Mouse (Mus musculus) adrenal gland, adult 18-20 months (tissue): ENCODE results near the gene Rere. TPM values are rescaled to one million over a fixed set of nuclear protein-coding genes. Genes with fewer than 3 reads are reported as not detected.
A peak's percentile ranks its signal among the peaks of the same experiment; 100 is the strongest.
"Not testable (repeated sequence)": the region's sequence is repeated elsewhere in the genome, so short reads cannot be mapped to it uniquely, and the experiment has no call there.

ENCODE experiments used
- DNase-seq, 2 experiments: peaks; one replicate each; pipeline ENCODE4 v3.0.0; 2021 to 2022; ENCODE audit warnings: low spot score in 2 of 2
- total RNA-seq, 2 experiments: library from RNA; stranded (reverse); gene quantifications; 1 replicate in 1 of 2; 2 replicates in 1 of 2; pipeline ENCODE4 v1.2.3; 2021

Rere gene
- total RNA-seq, 2 experiments from 2014 or later = 87.8 to 100 TPM

DNA sequence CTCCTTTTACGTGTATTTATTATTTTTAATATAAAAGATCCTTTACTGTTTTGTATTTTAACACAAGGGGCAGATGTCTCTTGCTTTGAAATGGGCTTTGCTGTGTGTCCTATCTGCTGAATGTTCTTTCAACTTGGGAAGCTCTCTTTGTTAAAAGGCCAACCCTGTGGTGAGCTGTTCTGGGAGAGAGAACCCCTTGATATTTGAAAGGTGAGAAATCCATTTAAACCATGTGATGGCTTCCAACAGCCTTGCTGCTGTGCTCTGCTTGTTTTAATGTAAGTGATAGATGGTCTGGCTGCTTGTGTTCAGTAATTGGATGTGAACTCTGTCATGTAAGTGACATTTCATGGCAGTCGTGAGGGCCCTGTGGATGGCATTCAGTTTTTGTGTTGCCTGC is 175.4 kb downstream of the Rere start:
- no peak for DNase-seq

DNA sequence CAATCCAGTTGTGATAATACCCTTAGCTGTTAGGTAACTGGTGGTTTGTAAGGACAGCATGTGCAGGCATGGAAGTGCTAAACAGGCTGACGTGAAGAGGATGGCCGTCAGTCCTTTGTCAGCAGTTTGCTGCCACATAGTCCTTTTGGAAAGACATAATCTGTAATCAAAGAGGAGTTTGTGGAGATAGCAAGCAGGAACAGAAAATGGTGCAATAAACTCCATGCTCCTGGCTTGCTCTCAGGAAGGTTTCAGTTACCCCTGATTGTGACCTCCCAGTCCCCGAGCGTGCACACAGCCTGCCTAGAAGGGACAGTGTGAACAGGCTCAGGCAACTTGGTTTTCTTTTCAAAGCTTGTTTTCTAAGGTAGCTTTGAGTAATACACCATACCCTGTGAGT is 175.9 kb downstream of the Rere start:
- no peak for DNase-seq

DNA sequence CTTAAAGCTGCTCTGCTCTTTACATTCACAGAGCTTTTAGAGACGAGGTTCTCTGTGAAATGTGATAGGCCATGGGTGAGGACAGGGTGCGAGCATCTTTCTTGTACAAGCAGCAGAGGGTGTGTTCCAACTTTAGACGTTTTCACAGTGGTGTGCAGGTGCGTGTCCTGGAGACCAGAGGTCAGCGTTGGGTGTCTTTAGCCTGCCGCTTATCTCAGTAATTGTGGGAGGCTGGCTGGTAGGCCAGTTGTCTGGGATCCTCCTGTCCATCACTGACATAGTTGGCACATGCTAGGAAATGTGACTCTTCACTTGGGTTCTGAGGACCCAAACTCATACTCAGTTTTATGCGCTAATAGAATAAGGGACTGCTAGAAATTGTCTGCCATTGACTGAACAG is 176.3 kb downstream of the Rere start:
- DNase-seq = no peak

DNA sequence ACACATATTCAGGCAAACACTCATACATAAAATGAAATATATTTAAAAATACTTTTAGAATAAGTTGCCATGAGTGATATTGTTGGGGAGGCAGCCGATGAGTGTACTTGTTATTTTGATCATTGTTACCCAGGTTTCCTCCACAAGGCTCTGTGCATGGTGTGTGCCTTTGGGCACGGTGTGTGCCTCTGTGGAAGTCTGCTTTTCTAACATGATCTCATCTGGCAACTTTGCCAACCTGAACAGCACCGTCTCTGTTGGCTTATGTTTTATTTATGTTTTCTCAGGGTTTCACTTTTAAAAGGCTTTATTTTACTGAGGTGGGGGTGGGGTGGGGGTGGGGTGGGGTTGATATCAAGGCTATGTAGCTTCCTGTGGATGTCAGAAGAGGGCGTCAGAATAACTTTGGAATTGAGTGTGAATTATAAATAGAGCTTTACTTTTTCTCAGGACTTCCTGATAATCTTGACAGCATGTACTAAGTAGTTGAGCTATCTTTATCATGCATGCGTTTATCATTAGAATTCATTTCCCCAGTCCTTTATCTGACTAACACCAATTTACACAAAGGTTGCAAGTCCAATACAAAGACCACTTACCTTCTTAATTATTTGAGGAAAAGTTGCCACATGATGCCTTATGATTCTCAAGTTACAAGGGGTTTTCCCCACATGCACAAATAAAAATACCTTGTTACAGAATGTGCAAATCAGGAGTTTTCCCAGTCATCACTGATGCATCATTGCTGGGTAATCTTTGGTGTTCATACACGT is 177.8 kb downstream of the Rere start:
- no peak for DNase-seq

DNA sequence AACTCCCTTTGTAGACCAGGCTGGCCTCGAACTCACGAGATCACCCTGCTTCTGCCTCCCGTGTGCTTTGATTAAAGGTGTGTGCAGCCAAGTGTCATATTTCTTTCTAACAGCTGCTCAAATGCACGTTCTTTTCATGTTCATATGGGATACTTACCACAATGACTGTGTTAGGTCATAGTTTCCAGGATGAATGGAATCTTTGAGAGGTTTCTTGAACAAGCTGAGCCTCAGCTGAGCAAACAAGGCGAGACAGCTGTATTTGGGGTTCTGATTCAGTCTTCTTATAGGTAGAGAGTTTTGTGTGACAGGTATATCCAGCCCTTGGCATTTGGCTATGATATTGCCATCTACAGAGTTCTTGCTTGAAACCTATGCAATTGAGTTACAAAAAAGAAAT is 179.0 kb downstream of the Rere start:
- DNase-seq = no peak

DNA sequence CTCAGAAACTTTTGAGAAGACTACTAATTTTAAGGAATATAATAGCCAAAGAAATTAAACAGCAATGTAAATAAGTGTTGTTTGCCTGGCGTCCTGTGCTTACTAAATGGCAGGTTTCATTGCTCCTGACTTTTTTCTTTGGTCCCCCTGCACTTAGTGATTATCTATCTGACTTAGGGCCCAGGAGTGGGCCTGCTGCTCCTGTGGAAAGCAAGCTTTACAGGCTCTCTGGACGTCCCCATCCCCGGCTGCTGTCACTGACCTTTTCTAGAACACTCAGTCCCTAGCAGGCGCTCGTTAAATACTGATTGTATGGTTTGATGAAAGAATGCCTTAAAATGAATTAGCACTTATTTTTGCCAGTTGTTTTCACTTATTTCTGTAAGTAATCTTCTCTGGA is 179.6 kb downstream of the Rere start:
- DNase-seq = no peak

DNA sequence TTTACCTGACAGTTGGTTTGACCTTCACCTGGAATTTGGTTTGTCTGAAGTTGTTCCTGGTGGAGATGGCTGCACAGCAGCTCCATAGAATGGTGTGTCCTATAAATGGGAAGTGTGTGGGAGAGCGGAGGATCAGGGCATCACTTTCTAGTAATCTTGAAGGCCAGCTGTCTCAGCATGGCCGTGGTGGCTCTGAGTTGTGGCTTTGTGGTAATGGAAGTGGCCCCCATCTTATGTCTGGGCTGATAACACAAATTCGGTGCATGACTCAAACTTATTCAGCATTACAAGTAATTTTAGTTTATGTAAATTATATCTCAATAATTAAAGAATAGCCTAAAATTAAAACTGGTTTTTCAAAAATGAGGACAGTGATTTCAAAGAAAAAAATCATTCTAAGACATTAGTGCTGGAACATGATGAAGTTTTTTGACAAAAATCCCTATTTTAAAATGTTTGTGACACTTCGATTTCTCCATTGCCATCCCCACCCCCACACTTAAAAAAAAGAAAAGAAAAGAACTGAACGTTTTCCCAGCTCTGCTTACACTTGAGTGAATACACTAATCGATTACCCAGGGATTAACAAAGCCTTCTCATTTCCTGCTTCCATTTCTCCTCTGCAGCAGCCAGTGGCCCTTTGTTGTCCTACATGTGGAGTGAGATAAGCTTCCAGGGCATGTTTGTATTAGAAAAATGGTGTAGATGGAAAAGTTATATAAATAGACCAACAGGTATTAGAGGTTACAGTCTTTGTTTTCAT is 180.2 kb downstream of the Rere start:
- DNase-seq = no peak

DNA sequence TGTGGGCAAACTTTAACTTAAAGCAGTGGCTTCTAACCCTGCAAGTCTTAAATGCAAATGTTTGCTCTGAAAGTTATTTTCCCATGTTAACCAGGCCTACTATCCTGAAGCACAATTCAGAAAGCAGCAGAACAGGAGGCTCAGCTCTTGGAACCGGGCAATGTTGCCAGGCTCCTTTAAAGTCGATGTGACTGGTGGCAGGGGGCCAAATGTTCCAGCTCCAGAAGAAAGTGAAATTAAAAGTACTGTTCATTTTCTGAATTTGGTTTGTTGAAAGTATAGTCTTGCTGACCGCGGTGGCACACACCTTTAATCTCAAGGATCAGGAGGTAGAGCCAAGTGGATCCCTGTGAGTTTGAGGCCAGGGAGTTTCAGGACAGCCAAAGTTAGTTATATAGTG is 180.9 kb downstream of the Rere start:
- peak; percentile 38 to 62 for DNase-seq

DNA sequence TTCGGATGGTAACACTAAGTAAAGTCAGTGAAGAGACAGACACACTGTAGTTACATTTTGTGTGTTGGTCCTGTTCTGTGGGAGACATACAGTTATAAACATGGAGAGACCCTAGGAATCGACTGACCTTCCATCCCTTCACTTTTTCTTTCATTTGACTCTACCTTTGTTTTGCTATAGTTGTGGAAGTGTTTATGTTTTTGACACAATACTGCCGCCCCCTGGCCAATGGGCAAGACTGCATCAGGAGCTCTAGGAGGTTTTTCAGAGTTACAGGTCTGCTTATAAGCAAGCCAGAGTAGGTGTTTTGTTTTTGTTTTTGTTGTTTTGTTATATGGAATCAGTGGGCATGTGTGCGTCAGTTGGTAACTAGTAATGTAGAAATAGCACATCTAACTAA is 184.3 kb downstream of the Rere start:
- DNase-seq = peak; percentile 62 to 70

DNA sequence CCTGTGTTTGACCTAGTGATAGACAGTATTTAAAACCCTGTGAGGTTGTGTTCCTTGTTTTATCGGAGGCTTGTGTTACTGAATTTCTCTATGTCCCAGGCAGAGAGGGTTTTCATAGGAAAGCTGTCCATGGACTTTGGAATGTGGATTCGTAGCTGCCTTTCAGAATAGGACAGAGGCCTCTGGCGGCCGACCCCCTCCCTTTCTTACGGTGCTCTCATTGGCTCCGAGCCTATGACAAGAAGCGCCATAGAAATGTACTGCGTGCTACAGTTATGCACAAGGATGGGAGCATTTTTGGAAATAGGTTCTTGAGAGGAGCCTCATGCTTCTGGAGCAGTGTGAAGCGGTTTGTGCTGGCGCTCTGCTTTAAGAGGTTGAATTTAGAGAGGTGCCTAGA is 187.8 kb downstream of the Rere start:
- DNase-seq = no peak

DNA sequence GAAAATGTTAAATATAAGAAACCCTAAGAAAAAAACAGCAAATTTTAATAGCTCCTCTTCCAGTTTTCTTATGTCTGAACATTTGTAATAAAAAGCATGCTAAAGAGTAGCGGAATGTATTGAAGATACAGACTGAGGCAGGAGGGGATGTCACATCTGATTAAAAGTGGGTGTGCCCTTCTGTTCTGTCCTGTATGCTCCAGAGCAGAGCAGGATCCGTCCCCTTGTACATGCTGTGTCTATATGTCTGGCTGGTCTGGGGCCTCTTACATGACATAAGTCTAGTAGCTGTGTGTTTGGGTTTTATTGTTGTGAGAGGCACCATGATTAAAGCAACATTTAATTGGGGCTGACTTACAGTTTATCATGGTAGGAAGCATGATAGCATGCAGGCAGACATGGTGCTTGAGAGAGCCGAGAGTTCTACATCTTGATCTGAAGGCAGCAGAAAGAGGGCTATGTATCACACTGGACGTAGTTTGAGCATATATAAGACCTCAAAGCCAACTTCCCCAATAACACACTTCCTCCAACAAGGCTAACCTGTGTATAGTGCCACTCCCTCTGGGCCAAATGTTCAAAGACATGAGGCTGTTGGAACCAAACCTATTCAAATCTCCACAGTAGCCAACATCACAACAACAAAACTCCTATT is 189.4 kb downstream of the Rere start:
- DNase-seq = no peak

DNA sequence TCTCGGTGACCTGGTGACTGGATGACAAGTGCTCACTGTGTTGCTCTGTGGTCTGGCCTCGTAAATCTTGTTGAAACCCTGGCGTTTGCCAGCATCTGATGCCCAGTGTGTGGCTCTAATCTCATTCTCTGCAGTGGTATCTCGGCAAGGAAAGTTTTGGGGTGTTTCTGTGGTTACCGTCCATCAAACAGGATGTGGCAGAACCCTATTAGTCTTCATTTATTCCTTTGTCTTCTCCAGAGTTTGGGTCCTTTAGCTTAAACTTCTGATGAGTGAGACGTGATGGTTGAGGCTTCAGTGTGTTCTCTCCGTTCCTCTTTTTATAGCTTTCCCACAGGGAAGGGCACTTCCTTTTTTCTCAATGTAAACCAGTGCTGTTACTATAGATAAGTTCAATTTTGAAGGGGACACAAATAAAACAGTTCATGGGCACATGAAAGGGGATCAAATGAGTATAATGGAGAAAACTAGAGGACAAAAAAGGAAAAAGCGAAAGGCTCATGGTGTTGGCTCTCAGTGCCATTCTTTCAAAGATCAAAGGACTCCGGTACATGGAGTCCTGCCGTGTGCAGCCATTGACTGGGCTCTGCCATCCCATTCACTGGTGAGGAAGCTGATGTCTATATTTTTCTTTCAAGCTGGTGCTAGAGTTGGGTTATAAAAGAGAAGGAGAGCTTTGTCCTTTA is 191.4 kb downstream of the Rere start:
- DNase-seq = no peak

DNA sequence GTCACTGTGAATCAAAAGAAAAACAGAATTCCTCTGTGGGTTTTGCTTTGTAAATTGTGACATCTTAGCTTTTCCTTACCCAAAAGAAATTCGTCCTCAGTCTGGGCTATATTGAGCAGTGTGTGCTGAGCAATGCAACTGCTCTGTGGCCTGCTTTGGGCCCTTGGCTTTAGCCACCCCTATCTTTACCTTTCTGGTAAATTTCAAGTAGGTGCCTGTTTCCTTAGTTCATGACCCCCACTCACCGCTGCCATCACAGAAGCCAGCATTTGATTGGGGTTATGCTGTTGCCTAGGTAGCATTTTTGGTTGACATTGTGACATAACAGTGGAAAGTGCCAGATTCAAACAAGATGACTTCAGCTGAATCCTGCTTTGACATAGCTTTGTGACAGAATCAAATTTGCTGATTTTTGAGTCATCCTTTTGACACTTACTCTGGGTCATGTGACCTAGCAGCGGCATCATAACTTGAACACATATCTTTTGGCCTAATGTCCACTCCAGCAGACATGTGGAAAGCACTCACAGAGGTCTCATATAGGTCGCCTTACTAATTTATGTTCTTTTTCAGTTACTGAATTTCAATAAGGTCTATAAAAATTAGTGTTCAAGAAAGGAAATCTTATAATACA is 192.1 kb downstream of the Rere start:
- DNase-seq = no peak

DNA sequence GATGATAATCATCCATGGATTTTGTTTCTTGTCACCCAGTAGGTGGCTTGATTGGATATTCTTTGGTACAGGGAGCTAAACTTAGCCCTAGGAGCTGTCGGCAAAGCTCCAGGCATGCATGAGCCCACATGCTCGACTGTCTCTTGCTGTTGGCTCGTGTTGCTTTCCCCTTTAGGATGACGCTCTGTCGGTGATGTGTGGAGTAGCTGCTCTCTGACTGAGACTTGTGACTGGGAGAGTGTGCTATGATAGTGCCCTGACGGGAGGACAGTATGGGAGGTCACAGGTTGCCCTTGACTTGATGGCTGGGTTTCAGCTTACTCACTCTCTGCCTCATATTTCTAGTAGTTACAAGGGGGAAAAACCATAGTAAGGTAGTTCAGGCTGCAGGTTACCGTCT is 192.6 kb downstream of the Rere start:
- DNase-seq = no peak

DNA sequence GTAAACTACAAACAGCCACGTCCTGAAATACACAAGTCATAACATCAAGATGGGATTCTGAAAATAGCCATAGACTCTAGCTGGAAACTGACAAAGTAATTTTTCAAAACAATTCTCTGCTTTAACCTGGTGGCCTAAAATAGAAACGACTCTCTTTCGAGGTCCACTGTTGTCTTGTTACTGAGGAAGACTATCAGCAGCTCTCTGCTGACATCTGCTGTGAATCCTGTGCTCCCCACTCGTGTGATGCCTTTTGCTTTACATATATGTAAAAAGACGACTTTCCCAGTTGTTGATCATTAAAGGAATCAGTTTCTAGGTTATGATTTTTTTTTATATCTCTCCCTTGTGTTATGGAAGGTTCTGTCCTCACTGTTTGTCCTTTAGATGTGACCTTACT is 194.8 kb downstream of the Rere start:
- no peak for DNase-seq

DNA sequence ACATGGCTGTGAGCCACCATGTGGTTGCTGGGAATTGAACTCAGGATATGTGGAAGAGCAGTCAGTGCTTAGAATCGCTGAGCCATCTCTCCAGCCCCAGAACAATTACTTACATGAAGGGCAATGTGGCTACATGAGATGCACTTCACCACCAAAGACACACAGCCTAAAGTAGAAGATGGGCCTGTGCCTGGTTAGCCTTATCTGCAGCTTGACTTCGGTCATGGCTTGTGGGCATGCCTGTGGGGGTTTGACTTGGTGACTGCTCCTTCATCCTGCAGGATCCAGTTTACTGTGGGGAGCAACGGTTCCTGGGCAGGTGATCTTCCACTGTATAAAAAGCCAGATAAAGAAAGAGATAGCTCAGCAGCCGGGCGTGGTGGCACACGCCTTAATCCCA is 196.6 kb downstream of the Rere start:
- DNase-seq = no peak

DNA sequence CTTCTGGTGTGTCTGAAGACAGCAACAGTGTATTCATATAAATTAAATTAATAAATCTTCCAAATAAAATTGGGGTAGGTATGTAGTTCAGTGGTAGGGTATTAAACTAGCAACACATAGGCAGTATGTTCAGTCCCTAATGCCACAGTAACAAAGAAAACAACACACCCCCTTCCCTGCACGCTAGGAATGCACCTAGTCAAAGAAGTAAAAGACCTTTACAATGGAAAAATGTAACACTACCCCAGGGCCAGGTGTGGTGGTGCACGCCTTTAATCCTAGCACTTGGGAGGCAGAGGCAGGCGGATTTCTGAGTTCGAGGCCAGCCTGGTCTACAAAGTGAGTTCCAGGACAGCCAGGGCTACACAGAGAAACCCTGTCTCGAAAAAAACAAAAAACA is 201.6 kb downstream of the Rere start:
- DNase-seq = not testable (repeated sequence)

DNA sequence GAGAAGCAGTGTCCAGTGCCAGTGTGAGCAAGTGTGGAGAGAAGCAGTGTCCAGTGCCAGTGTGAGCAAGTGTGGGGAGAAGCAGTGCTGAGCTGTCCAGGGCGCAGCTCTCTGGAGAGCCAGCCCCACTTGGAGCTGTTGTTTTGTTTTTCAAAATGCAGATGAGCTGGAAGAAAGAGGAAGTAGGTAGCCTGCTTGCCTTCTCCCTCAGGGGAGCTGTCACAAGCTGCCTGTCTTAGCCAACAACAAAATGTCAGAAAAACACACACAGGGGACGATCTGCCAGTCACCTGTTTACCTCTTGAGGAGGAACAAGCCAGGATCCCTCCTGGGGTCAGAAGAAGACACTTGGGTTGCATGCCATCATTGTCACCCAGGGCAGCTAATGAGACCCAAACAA is 204.7 kb downstream of the Rere start:
- no peak for DNase-seq

DNA sequence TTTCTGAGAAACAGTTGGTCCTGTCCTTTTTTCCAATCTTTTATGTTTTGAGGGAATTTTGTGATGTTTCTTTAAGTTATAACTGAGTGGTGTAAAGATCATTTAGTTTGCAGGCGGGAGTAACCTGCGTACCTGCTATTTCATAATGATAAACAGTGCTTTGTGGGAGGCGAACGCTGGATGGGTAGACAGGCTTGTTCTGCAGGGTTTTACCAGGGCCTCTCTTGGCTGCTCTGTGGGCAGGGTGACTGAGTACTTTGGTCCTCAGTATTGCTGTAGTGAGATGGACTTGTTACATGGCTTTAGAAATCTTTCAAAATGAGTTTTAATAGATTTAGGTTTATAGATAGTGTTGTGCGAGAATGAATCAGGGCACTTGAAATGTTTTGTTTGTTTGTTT is 205.7 kb downstream of the Rere start:
- no peak for DNase-seq

DNA sequence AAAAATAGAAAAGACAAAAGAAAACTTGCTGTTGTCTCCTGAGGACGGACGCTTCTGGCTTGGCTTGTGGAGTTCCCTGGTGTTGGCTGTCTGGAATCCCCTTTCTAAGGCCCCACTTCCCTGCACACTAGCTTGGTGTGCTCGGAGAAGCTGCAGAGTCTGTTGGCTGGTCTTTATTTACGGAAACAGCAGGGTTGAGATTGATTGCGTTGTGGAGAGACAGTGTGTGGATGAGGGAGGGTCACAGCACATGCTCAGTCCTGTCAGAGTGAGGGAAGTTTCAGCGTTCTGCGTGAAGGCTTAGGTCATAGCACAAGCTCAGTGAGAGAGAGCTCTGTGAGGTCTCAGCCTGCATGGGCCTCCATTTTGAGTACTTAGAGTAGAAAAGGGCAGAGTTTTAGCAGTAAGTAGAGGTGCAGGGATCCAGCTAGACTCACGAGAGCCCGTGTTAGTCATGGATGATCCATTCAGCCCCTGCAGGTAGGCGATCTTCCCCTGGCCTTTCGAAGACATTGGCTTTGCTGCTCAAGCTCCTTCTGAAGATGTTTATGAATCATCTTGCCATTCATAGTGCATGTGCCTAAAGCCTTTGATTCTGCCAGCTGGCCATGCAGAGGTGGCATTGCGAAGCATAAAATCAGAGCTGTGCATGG is 206.8 kb downstream of the Rere start:
- DNase-seq = peak; percentile 53 to 58

DNA sequence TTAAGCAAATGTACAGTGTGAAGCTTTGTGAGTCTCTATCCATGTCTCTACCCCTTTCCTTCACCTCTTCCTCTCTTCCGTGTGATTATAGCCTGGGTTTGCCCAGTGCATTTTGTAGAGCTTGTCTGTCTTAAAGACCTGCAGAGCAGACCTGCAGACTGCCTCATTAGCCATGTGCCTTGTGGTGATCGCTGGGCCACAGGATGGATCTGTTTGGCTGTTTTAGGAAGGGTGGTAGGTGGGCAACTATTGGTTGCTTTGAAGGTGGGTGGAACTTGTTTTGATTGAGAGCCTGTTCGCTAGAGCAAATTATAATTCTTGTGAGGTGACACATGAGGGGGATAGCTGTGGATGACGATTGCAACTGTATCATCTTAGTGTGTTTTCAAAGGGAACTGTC is 207.3 kb downstream of the Rere start:
- no peak for DNase-seq
